Mouse (Mus musculus): ENCODE measurements around the gene Vps36.

Gene Vps36

GRCm38 (mm10) chr8:22192660-22193431, at the start of gene Vps36:
Vps36 (plus strand) TSS chr8:22192809.
- in situ Hi-C loops (cut with MboI; ENCODE audit: low sequenced_read_pairs): no loop called here

DNA sequence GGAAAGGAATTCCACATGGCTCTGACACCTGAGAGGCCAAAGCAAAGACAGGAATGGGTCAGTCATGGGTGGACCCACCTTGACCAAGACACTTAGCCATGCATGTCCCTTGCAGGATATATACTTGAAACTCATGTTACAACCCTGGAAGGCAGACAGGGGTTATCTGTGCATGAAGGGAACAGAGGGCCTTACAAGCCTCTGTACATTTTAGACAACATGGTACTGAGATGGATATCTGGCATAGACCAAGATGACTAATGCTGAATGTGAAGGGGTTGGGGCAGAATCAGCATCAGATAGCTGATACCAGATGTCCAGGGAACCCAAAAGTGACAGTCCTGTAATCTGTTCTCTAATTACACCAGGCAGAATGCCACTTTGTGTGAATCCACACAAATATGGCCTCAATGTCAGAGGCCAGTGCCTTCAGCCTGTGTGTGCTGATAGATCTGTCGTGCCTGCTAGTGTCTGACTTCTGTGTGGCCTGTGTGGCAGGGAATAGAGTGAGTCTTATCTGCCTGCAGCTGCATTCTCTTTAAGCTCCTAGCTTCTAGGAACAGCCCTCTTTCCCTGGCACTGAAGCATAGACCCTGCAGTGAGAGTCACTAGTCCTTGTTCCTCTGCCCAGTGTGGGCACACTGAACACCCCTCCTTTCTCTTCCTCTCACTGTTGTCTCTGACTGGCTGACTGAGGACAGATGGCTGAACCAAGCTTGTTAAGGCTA, 48.7 kb upstream of the Vps36 start:
- in situ Hi-C loops (cut with MboI; ENCODE audit: low sequenced_read_pairs): no loop called here

DNA sequence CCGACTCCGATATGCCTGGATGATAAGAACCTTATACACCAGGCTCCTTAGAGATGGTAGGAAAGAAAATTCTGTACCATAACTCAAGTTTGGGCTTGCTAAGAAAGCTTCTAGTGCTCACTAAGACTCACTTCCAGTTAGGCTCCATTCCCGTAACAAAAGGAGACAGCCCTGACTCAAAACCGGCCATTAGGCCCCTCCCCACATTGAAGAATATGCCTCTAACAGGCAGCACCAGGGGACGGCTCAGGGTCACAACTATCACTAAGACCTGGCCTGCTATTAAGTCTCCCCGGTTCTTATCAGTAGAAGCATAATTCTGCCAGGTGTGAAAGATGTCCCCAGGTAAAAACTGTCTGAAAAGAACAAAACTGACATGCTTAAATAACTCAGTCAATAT, 46.8 kb upstream of the Vps36 start:
- in situ Hi-C loops (cut with MboI; ENCODE audit: low sequenced_read_pairs): no loop called here

DNA sequence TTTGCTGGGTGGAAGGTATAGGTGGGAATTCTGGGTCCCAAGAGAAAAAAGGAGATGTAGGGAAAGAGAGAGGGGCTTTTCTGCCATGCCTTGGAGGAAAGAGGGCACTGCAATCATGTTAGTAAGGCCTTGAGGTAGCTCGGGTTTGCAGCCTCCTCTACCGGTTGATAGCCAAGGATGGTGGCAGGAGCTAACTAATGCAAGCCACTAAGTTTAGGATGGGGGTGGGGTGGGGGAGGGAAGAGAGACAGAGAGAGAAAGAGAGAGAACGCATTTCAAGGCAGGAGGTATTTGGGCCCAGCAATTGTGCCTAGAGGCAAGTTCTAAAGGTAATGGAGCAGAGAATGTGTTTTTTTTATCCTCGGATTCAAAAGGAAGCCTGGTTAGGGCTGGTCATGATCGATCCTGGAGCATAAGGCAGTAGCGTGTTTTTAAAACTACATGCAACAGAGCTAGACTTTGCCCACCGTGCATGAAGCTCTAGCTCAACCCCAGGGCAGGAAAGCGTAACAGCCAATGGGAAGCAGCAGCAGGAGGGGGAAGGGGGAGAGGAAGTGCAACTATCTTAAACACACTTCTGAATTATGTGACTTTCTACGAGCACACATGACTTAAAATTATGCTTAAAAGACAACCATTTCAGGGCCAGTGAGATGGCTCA, 44.8 kb upstream of the Vps36 start:
- in situ Hi-C loops (cut with MboI; ENCODE audit: low sequenced_read_pairs): no loop called here

DNA sequence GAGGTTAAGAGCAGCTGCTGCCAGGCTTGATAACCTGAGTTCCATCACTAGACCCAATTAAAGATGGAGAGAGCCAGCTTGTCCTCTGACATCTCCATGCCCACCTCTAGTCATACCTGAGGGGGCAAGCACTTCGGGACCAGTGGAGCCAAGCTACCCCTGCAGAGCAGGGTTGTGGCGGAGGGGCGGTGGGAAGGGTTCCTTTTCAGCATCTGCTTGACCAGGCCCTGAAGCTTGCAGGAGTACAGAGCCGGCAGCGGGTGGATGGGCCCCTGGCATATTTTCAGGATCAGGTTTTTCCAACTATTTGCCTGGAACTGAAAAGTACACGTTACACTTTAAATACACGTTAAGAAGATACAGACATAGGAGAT, 44.3 kb upstream of the Vps36 start:
- in situ Hi-C loops (cut with MboI; ENCODE audit: low sequenced_read_pairs): no loop called here

DNA sequence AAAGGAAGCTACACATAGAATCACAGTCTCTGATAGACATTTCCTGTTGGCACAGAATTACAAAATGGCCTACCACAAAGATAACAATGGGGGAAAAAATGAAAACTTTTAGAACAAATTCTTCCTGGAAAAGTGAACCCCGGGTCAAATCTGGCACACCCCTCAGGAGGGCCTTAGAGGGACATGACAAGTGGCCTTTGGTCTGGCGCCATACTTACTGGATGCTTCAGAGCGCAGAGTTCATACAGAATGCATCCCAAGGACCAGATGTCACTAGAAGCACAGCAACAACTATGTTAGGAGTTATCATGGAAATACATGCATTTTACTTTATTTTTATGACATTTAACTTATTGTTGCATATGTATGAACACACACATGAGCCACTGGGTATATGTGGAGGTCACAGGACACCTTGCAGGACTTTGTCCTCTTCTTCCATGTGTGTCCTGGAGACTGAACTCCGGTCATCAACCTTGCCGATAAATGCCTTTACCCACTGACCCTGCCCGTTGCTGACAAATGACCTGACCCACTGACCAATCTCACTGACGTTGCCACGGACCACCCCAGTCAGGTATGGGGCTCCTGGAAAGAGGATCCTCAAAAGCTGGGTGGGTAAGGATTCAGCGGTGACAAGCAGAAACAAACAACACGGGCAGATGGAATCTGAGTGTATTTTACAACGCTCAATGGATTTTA, 42.8 kb upstream of the Vps36 start:
- in situ Hi-C loops (cut with MboI; ENCODE audit: low sequenced_read_pairs): no loop called here

DNA sequence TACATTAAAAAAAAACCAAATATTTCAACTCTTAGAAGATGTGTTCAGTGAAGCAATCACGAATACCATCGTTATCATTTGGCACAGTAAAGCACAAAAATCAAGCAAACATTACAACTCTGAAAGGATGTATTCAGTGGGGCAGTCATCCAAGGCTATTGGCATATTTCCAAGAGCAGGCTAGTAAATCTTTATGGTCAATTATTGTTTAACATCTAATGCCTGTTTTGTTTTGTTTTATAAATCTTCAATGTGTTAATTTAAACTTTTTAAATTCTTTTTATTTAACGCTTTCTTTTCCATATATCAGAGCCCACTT, 42.3 kb upstream of the Vps36 start:
- in situ Hi-C loops (cut with MboI; ENCODE audit: low sequenced_read_pairs): no loop called here

DNA sequence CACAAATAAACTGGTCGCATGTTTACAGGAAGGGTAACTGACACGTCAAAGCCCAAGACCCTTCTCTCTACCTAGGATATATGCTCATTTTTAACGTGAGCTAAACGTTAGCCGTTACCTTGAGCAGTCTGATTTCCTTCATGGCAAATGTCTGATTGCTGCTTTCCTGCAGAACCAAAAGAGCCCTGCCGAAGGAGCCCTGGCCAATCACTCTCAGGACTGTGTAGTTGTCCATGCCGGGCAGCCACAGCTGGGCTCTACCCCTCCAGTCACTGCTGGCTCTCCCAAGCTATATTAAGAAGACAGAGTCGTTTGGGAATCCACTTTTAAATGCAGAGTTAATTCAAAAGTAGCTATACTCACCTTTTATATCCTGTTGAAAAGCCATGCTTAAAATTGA, 30.4 kb upstream of the Vps36 start:
- in situ Hi-C loops (cut with MboI; ENCODE audit: low sequenced_read_pairs): no loop called here

GRCm38 (mm10) chr8:22164431-22164830, 28.2 kb upstream of the Vps36 start:
- in situ Hi-C loops (cut with MboI; ENCODE audit: low sequenced_read_pairs): no loop called here

GRCm38 (mm10) chr8:22165251-22166079, 27.1 kb upstream of the Vps36 start:
- in situ Hi-C loops (cut with MboI; ENCODE audit: low sequenced_read_pairs): no loop called here

DNA sequence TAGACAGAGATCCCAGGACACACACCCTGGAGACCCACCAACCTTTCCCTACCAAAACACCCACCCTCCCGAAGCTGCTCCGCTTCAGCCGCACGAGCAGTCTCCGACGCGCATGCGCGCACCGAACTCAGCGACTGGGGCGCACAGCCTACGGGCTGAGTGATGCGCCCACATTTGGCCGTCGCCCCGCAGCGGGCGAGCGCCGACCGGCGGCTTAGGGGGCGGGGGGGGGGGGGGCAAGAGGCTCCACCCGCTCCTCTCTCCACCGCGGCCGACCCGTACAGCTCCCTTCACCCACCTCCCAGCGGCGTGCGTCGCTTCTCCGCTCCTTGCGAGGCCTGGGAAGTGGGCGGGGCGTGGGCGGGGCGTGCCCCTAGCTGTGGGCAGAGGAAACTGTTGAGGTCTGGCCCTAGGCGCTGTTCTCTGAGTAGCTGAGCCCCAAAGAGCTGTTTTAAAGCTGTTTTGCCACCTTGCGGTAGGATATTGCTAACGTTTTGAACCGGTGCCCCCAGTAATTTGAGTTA, 26.5 kb upstream of the Vps36 start, which contains the start of gene Nek3:
TSS of gene Nek3 (minus strand) at position 356 of the 524 bp plus-strand sequence.
- in situ Hi-C loops (cut with MboI; ENCODE audit: low sequenced_read_pairs): no loop called here

DNA sequence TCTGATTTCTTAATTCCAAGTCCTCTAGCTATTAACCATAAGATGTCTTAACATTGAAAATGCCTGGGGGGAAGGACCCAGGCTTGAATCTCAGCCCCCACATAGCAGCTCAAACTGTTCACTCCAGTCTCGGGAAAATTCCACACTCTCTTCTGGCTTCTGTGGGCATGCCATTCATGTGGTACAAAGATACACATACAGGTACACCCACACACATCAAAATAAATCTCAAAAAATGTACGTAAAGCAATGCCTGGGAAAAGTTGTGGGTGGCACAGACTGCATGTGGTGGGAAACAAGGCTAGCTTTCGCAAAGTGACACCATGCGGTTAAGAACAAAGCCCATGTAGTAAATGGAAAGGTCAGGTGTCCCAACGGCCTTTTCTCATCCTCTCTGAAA, 23.4 kb upstream of the Vps36 start:
- in situ Hi-C loops (cut with MboI; ENCODE audit: low sequenced_read_pairs): no loop called here

DNA sequence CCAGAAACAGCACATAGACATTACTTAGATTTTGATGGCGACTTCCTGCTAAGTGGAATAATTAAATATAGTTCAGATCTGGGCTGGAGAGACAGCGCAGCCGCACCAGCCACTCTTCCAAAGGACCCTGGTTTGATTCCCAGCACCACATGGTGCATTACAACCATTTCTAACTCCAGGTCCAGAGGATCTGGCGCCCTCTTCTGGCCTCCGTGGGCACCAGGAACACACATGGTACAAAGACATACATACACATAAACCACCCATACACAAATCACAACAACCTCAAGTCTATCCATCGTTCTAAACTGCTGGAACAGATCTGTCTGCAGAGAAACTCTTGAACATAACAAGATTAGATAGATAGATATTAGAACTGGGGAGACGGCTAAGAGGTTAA, 16.6 kb upstream of the Vps36 start:
- in situ Hi-C loops (cut with MboI; ENCODE audit: low sequenced_read_pairs): no loop called here

GRCm38 (mm10) chr8:22184884-22185283, 7.7 kb upstream of the Vps36 start:
- in situ Hi-C loops (cut with MboI; ENCODE audit: low sequenced_read_pairs): no loop called here

- in situ Hi-C loops (cut with MboI; ENCODE audit: low sequenced_read_pairs): no loop called here
Measured at GRCm38 (mm10) chr8:22185431-22186397, 6.9 kb upstream of the Vps36 start, which contains the start of gene Ckap2. Ckap2 (minus strand) TSS chr8:22185819.

GRCm38 (mm10) chr8:22193432-22194010, 912 bp downstream of the Vps36 start:
- in situ Hi-C loops (cut with MboI; ENCODE audit: low sequenced_read_pairs): no loop called here

GRCm38 (mm10) chr8:22197914-22198313, 5.3 kb downstream of the Vps36 start:
- in situ Hi-C loops (cut with MboI; ENCODE audit: low sequenced_read_pairs): no loop called here

GRCm38 (mm10) chr8:22199481-22199880, 6.9 kb downstream of the Vps36 start:
- in situ Hi-C loops (cut with MboI; ENCODE audit: low sequenced_read_pairs): no loop called here

- in situ Hi-C loops (cut with MboI; ENCODE audit: low sequenced_read_pairs): no loop called here
Measured at GRCm38 (mm10) chr8:22207535-22207934, 14.9 kb downstream of the Vps36 start.

Measured in CH12F3 (cell line).